Mouse (Mus musculus) frontal cortex, postnatal 14 days (tissue): ENCODE data around the gene Nosip.
A peak's percentile ranks its signal among the peaks of the same experiment; 100 is the strongest.
"Not testable (repeated sequence)": the region's sequence is repeated elsewhere in the genome, so short reads cannot be mapped to it uniquely, and the experiment has no call there.

Experiments used
- DNase-seq, 2 experiments: peaks; one replicate each; pipeline ENCODE4 v3.0.0; 2022; ENCODE audit warnings: low spot score in 2 of 2

Gene Nosip

GRCm38 (mm10) chr7:45090251-45090977 lies 28.2 kb downstream of the Nosip start:
- no peak for DNase-seq

DNA sequence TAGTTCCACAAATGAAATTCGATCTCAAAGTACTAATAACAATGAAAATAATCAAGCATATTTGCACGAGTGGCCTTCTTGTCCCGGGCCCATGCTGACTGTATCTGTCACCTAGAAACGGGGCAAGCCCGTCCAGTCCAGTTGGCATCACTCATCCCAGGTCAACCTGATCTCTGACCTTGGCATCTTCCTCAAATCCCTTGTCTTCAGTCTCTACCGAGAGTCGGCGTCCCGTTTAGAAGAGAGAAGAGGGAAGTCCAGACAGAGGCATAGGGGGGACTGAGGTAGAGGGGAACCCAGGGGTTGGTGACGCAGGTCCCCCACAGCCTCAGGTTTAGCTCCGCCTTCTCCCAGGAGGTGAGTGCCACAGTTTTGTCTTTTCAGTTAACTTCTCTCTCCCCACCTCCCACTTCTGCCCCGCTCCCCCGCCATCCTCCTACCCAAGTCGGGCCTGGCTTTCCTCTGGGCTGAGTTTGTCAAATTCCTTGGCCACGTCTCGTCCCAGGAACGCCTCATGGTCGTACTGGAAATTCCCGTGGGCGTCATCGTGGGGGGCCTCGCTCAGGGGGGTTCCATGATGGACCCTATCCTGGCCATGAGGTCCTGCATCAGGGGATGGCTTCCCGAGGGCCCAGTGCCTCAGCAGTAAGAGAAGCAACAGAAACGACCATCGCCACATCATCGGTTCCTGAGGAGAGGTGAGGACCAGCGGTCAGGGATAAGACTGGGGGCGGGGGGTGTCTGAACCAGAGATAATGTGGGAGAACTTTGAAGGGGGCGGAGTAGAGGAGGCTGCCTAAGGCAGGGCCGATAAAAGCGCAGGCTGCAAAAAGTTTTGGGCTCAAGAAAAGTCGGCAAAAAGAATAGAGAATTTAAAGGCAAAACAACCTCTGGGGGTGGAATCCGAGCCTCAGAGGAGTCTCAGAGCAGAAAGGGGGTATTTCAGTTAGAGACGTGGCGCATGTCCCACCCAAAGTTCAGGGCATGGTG lies 29.1 kb downstream of the Nosip start:
- no peak for DNase-seq

DNA sequence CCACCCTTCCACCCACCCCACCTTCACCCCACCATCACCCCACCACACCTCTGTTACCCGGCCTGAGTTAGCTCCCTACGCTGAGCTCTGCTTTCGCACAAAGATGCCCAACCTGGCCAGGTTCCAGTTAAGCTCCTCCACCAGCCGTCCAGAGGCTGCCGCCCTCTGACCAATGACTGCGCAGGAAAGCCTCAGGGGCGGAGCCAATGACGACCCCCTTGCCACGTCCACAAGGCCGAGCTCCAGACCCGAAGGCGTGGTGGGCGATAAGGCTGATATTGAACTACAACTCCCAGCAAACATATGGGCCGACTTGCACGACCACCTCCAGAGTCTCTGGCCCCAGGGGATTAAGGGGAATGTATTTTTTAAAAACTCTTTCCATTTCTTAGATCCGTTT lies 29.8 kb downstream of the Nosip start, which contains the start of gene Rcn3:
Gene Rcn3, minus strand, starts transcription at position 174 of the 400 bp plus-strand sequence.
- DNase-seq: peak; percentile 41 to 64

GRCm38 (mm10) chr7:45092828-45093515 lies 30.7 kb downstream of the Nosip start:
- DNase-seq: no peak

GRCm38 (mm10) chr7:45093516-45093905 lies 31.3 kb downstream of the Nosip start:
- DNase-seq: no peak

DNA sequence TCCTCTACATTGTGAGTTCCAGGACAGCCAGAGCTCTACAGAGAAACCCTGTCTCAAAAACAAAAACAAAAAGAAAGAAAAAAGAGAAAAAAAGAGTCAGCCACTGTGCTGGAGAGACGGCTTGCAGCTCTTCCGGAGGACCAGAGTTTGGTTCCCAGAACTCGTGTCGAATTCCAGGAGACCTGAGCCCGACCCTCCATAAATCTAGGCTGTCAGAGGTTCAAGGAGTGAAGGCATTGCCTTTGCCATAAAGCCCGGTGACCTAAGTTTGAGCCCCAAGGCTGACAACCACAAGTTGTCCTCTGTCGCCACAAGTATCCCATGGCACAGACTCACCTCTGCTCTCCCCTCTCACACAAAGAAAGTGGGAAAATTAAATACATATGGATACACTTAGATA lies 31.9 kb downstream of the Nosip start:
- no peak for DNase-seq

DNA sequence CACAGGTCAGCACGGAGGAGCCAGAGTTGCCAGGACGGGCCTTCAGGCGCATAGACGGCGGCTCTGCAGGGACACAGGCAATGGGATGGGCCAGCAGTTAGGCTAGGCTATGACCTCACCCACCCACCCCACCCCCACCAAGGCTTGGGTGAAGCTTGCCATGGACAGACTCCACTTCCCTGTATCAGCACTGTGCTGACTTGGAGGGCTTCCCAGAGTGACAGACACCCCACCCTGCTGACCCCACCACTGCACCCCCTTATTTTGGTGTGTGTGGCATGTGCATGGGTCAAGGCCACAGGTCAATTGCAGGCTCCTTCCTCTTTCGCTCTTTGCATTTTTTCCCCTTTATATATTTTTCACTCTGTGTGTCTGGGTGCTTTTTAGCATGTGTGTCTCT lies 33.1 kb downstream of the Nosip start:
- DNase-seq: no peak

GRCm38 (mm10) chr7:45095965-45096364 lies 33.7 kb downstream of the Nosip start:
- DNase-seq: not testable (repeated sequence)

- DNase-seq: no peak
These were observed 35.2 kb downstream of the Nosip start for GRCm38 (mm10) chr7:45097479-45097878.

DNA sequence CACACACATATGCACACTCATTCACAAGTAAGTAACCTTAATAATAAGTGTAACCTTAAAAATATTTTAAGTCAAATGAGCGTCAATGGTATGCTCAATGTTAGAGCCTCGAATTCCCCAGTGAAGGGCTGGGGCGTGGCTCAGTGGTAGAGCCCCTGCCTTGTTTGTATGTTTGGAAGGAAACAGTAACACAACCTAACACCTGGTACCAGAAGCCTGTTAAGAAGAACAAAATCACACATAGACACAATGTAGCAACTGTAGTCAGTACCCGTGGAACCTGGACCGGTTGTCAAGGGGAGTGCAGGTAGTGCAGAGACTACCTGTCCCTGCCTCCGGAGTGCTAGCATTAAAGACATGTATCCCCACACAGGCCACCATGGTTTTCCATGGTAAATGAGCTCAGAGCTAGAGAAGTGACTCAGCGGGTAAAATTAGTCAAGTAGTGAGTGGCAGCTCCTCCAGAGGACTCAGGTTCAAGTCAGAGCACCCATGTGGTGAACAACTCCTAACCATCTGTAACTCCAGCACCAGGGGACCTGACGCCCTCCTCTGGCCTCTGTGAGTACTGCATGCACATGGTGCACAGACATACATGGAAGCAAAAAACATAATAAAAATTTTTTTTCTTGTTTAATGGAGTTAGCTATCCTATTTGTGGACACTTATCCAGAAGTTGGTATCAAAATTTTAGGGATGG lies 36.5 kb downstream of the Nosip start:
- DNase-seq: no peak

GRCm38 (mm10) chr7:45100046-45100445 lies 37.8 kb downstream of the Nosip start:
- DNase-seq: no peak

GRCm38 (mm10) chr7:45102441-45102840 lies 40.2 kb downstream of the Nosip start:
- no peak for DNase-seq

DNA sequence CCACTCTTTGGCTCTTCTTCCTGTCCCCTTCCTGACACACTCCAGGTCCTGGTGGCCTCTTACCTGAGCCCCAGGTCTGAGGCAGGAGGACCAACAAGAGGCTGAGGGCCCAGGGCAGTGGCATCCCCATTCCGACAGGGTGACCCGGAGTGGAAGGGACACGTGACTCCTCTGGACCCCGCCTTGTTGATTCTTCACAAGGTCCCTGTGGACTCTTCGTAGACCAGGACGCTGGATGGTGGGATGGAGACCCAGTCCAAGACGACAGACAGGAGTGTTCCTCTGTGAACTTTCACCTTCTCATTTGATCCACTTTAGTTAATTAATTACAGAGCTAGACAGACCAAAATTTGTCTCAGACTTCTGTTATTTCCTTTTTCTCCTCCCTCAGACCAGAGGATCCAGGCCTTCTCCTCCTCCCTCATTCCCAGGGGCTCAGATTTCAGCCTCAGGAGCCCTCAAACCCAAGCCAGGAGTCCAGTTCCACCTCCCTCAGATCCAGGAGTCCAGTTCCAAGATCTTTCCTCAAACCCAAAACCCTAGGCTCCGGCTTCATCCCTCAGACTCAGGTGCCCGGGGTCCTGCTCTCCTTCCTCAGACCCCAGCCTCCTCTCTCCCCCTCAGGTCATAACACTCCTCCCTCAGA lies 40.8 kb downstream of the Nosip start:
- DNase-seq: no peak

DNA sequence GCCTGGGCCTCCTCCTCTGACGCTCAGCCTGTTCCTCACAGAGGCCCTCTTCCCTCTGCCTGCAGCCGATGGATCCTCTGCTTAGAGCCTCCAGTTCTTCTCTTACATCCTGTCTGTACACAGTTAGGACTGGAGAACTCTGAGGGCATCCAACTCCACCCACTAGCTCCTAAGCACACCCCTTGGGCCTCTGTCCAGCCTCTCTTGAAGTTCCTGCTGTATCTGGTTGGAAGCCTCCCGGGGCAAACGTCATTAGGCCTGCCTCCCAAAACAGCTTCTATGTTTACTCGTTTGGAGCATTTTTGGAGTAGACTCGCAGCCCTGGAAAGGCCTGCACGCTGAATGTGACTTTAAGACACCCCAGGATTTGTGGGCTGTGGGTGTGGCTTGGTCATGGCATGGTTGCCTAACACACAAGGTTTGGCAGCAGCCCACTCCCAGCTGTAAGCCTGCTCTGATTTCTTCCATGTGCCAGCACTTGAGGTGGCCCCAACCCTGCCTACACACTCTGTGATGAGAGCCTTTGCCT lies 41.5 kb downstream of the Nosip start, which contains the start of gene Fcgrt:
Gene Fcgrt, minus strand, starts transcription at position 200 of the 529 bp plus-strand sequence.
- peak in 1 of 2 experiments; percentile 63 for DNase-seq

DNA sequence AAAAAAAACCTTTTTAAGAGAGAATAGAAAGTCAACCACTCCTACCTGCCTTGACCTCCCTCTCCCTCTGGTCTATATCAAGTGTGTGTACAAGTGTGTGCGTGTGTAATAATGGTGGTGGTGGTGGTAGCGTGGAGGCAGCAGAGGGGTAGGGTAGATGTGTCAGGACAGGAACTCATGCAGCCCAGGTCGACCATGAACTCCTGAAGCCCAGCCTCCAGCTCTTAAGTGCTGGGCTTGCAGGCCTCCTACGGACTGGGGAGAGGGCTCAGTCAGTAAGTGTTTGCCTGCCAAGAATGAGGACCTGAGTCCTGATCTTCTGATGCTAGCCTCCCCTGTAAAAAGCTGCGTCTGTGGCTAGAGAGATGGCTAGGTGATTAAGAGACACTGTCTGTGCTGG lies 42.7 kb downstream of the Nosip start:
- DNase-seq: no peak

DNA sequence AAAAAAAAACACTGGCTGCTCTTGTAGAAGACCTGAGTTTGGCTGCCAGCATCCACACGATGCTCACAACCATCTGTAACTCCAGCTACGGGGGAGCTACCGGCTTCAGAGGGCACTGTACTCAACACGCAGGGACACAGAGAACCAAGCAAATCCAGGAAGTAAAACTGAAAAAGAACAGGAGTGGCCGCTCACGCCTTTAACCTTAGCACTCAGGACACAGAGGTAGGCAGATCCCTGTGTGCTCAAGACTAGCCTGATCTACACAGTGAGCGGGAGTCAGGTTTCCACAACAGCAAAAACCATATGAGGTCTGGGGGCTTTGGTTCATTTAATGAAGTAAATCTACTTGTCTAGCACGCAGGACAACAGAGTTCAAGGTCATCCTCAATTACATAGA lies 43.3 kb downstream of the Nosip start:
- DNase-seq: no peak

DNA sequence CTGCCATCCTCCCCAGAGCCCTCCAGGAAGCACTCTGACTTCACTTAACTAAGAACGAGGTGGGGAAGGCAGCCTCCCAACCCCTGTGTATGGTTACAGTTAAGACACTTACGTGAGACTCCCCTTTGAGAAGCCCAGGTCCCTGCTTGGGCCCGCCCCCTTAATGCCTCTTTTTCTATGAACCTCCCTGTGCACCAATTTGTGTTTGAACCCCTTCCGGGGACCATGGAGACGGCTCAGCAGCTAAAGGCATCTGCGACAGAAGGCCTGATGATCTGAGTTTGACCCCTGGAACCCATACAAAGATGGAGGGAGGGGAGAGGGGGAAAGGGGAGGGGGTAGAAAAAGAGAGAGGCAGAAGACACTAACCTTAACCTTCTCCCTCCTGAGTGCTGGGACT lies 44.2 kb downstream of the Nosip start:
- DNase-seq: no peak

DNA sequence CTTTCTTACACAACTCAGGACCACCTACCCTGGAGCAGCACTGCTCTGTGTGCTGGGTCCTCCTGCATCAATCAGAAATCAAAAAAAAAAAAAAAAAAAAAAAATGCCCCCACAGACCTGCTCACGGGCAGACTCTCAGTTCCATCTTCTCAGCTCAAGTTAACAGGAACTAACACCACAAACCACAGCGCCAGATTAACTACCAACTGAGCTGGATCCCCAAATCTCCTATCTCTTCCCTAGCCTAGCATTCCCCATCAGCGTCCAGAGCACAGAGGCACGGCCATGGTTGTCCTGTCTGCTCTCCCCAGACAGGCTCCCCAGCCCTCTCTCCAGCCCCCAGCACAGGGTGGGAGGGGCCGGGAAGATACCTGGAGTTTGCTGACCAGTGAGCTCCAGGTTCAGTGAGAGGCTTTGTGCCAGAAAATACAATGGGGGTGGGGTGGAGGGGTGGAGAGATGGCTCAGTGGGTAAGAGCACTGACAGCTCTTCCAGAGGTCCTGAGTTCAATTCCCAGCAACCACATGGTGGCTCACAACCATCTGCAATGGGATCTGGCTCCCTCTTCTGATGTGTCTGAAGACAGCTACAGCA lies 44.9 kb downstream of the Nosip start:
- no peak for DNase-seq

GRCm38 (mm10) chr7:45110089-45110488 lies 47.9 kb downstream of the Nosip start:
- DNase-seq: not testable (repeated sequence)

- no peak for DNase-seq
These were observed 49.7 kb downstream of the Nosip start for GRCm38 (mm10) chr7:45111940-45112339.
